Mouse (Mus musculus) lung, postnatal 25 days (tissue): Measurements from ENCODE around the gene Mpi.

Source experiments
- DNase-seq: peaks from one replicate; pipeline ENCODE4 v3.0.0; 2022; ENCODE audit warnings: low spot score

The Mpi gene

GRCm38 (mm10) chr9:57552139-57552887 lies at the start of gene Mpi:
Gene Mpi (minus strand): TSS chr9:57552763.
- peak; percentile 59 for DNase-seq

DNA sequence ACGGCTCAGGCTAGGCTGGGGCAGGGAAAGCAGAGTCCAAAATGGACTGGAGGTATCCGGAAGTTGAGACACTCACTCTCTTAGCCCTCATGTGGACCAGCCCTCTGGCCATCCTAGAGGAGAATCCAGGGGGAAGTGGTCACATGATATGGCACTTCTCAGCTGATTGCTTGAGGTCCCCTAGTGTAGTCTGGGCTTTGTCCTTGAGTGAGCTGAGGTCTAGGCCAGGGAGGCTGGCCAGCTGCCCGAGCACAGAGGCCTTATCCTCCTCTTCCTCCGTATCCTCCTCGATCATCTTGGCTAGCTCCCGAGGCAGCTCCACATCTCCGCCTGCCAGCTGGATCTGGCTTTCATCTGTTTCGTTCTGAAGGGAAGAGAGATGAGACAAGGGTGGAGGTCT lies 49.5 kb upstream of the Mpi start:
- DNase-seq = no peak

- no peak for DNase-seq
Measured at GRCm38 (mm10) chr9:57601353-57601706, 48.8 kb upstream of the Mpi start.

DNA sequence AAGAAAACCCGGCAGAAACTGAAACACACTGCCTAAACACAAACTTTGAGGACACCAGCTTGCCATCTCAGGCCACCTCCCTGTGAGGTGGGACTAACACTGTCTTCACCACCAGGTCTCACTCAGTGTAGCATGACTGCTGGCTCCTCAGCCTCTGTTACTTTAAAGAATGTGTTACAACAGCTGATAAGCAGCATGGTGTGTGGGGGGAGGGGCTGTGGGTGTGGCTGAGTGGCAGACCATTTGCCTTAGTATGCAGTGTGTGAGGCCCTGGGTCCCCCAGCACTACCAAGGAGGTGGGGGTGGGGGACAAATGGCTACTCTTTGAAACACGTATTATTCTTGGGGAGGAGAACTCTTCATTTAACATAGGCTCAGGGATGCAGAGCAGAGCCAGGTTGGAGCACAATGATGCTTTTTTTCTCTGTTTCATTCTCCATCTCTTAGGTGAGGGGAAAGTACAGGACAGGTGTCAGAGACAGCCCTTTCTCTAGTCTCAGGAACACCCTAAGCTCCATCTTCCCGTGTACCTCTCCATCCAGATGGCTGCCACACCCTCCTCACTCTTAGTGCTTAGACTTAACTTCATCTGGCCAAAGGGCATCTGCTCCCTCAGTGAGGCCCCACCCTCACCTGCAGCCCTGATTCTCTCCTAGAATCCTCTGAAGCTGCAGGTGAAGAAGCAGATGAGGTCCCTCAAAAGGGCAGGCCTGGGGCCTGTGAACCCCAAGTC lies 48.2 kb upstream of the Mpi start:
- DNase-seq = no peak

- DNase-seq = no peak
Measured at GRCm38 (mm10) chr9:57598851-57599563, 46.4 kb upstream of the Mpi start.

GRCm38 (mm10) chr9:57597929-57598382 lies 45.4 kb upstream of the Mpi start:
- no peak for DNase-seq

DNA sequence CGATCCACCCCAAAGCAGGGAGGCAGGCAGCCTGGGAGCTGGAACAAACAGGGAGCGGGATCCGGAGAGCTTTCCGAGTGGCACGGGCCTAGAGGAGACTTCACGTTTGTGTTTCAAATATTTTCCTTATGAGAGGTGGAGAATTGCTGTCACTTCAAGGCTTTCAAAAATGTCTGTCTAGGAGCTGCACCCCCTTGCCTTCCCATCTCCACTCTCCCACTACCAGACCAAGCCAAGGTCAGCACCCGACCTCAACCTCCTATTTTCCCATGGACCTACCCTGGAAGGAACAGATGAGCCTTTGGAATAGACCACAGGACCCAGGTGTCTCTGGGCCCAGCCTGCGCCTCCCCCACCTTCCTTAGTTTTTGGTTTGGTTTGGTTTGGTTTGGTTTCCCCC lies 44.7 kb upstream of the Mpi start:
- no peak for DNase-seq

- DNase-seq = no peak
Measured at GRCm38 (mm10) chr9:57594174-57594509, 41.6 kb upstream of the Mpi start.

GRCm38 (mm10) chr9:57593454-57594173 lies 41.1 kb upstream of the Mpi start:
- DNase-seq = no peak

GRCm38 (mm10) chr9:57590726-57591125 lies 38.2 kb upstream of the Mpi start:
- DNase-seq = no peak

GRCm38 (mm10) chr9:57589224-57590126 lies 36.9 kb upstream of the Mpi start, which contains the start of gene Ulk3:
Gene Ulk3 (plus strand): TSS chr9:57589452.
- DNase-seq = peak; percentile 86

- DNase-seq = no peak
Measured at GRCm38 (mm10) chr9:57584991-57585390, 32.4 kb upstream of the Mpi start.

DNA sequence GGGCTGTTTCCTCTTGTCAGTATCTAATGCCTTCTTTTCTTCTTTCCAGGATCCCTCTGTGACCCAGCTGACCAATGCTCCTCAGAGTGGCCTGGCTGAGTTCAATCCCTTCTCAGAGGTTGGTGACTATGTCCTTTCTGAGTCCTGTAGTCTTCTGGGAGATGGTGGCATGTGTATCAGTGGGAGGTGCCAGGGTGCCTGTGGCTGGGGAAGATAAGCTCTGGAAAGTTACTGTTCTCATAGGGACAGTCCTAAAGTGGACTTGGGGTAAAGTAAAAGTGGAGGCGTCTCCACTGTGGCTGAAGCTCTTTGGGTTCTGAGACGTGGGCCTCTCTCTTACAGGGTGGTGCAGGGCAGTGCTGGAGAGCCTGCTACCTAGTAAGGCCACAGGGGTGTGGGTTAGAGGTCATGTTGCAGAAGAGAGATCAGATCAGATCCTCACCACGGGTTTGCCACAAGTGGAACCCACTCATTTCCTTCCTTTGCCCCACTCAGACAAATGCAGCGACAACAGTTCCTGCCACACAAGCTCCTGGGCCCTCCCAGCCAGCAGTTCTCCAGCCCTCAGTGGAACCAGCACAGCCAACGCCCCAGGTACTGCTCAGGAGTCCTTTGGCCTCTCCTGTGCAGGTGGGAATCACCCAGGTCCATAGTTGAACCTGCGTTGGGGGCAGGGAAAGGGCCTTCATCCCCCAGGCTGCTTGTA lies 24.7 kb upstream of the Mpi start:
- no peak for DNase-seq

- no peak for DNase-seq
Measured at GRCm38 (mm10) chr9:57575577-57575976, 23.0 kb upstream of the Mpi start.

DNA sequence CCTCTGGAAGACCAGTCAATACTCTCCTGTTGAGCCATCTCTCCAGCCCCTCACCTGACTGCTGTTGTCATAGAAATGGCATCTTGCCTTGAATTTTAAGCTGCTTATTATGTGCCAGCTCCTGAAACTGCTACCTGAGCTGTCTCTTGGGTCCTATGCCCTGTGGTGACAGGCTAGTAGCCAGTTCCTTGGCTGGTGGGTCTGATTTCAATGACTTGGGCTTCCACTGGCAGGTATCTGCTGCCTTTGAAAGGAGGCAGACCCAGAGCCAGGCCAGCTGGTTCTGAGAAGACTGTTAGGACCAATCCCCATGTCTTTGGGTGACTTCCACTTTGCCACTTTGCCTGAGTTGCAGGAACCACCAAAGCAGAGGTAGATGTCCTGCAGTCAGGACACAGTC lies 21.8 kb upstream of the Mpi start:
- DNase-seq = no peak

GRCm38 (mm10) chr9:57568500-57568899 lies 15.9 kb upstream of the Mpi start:
- no peak for DNase-seq

DNA sequence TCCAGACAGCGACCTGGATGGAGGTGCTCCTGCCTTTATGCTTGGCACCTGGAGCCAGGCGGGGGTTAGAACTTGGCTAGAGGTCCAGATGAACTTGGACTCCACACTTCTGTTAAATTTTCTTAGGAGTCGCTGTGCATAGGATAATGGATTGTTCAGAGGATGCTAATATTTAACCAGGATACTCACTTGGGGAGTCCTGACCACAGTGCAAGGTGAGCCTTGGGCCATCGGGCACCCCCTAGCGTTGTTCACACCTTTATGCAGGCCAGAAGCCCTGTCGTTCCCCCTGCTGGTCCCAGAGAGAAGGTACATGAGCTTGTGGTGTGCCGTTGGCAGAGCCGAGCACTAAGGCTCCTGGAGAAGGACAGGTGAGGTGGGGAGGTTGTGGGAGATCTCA lies 14.3 kb upstream of the Mpi start:
- no peak for DNase-seq

GRCm38 (mm10) chr9:57565741-57566221 lies 13.2 kb upstream of the Mpi start:
- peak; percentile 38 for DNase-seq

GRCm38 (mm10) chr9:57564609-57565008 lies 12.0 kb upstream of the Mpi start:
- no peak for DNase-seq

GRCm38 (mm10) chr9:57562896-57563372 lies 10.4 kb upstream of the Mpi start:
- DNase-seq = peak; percentile 32
